Mouse (Mus musculus) hindbrain, postnatal 0 days (tissue): ENCODE measurements around the gene Wfdc10. TPM values are rescaled to one million over a fixed set of nuclear protein-coding genes. Genes with fewer than 3 reads are reported as not detected.
"Not testable (repeated sequence)": the region's sequence is repeated elsewhere in the genome, so short reads cannot be mapped to it uniquely, and the experiment has no call there.

Source experiments
- ATAC-seq: fragments of 200-750 bp; cut with Nextera tagmentation; 2 replicates; pipeline ENCODE4 v1.8.0; 2017; ENCODE audit warnings: mild to moderate bottlenecking, moderate TSS enrichment, moderate library complexity
- DNase-seq: peaks from one replicate; pipeline ENCODE4 v3.0.0-alpha.2; 2015; ENCODE audit warnings: low spot score
- H3K27ac ChIP-seq: fragments of 300-500 bp; sonication (generic); 2 replicates; pipeline ENCODE4 v1.5.1; 2014; ENCODE audit warnings: mild to moderate bottlenecking
- H3K27me3 ChIP-seq: fragments of 300-500 bp; sonication (generic); 2 replicates; pipeline ENCODE4 v1.6.1; 2014; ENCODE audit warnings: low read length, mixed read lengths; ENCODE audit not compliant: insufficient read depth
- H3K36me3 ChIP-seq: fragments of 300-500 bp; sonication (generic); 2 replicates; pipeline ENCODE4 v1.6.1; 2014; ENCODE audit warnings: low read length, mixed read lengths; ENCODE audit not compliant: insufficient read depth
- H3K4me1 ChIP-seq: fragments of 300-500 bp; sonication (generic); 2 replicates; pipeline ENCODE4 v1.6.1; 2014; ENCODE audit warnings: antibody characterized with exemption, low read length, mixed read lengths; ENCODE audit not compliant: insufficient read depth
- H3K4me2 ChIP-seq: fragments of 300-500 bp; sonication (generic); 2 replicates; pipeline ENCODE4 v1.6.1; 2014; ENCODE audit warnings: low read depth, mild to moderate bottlenecking, low read length, moderate library complexity, mixed read lengths
- H3K4me3 ChIP-seq: fragments of 300-500 bp; sonication (generic); 2 replicates; pipeline ENCODE4 v1.5.1; 2014; ENCODE audit warnings: low read length
- H3K9ac ChIP-seq: fragments of 300-500 bp; sonication (generic); replicated peaks from 2 replicates; pipeline ENCODE4 v1.6.1; 2014; ENCODE audit warnings: mild to moderate bottlenecking, low read length, moderate library complexity, mixed read lengths
- H3K9me3 ChIP-seq: fragments of 300-500 bp; sonication (generic); 2 replicates; pipeline ENCODE4 v1.6.1; 2016; ENCODE audit warnings: low read length, mixed read lengths
- CTCF ChIP-seq: IDR thresholded peaks from 2 replicates; pipeline ENCODE4 v1.5.1; 2016; ENCODE audit warnings: antibody characterized with exemption, control low read depth, low read depth
- WGBS: fragments of 180-500 bp; shearing (Covaris S2); extraction: QIAGEN DNeasy Blood & Tissue Kit; methylation state at CpG from one replicate; pipeline ENCODE4 v1.1.7; 2014; 5-methylcytosine and 5-hydroxymethylcytosine counted together
- polyA plus RNA-seq: library from polyadenylated mRNA; unstranded; fragments of >200 nt; fragmentation: Nextera tagmentation; extraction: Ambion mirVana; gene quantifications from 2 replicates; pipeline ENCODE4 v1.2.1, GENCODE M21; 2015
- total RNA-seq: library from RNA; depleted of rRNA; stranded (reverse); fragments of >200 nt; gene quantifications from 2 replicates; pipeline ENCODE4 v1.2.3, GENCODE M21; 2014; rRNA removed

Wfdc10 gene
- total RNA-seq (not detected in 2 replicates), polyA plus RNA-seq (0.60 TPM in 1 of 2 replicates, not detected in the other)

DNA sequence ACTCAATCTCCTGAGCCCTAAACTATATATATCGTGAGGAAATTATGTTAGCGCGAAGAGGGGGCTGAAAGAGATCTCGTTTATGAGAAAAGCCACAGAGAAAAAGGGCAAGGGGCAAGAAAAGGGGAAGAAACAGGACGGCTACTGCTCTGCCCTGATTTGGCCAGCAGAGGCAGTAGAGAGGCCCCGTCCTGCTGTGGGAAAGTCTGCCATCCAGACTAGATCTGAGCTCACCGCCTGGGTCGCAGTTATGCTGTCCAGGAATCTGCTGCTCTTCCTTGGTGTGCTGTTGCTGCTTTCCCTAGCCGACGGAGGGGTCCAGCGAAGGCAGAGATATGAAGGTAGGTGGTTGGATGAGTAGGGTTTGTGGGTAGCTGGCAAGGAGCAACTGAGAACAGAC, at the start of gene Wfdc10:
Wfdc10 (plus strand) TSS at position 189 of the 400 bp plus-strand sequence.
- Histone ChIP-seq H3K4me2 (no peak within 1 kb of the TSS), H3K9ac (no peak within 1 kb of the TSS), H3K4me1 (no peaks in the 10 kb centered on the region), H3K4me3 (no peak within 1 kb of the TSS), H3K27ac (no peak within 1 kb of the TSS), H3K9me3 (no peaks in the 10 kb centered on the region), H3K27me3 (no peaks in the 10 kb centered on the region), H3K36me3 (no peaks in the 10 kb centered on the region)
- peak; percentile 49; the same call in 1 of the 2 replicates for ATAC-seq
- peak; percentile 88 for TF ChIP-seq CTCF
- peak; percentile 63 for DNase-seq
- 16% methylated on average over 11 of the region's 11 CpGs for WGBS

- H3K4me3 ChIP-seq, result no peak overlapping the region
- H3K9ac ChIP-seq, result no peak overlapping the region
- ATAC-seq, result no peak
- H3K4me1 ChIP-seq, result no peaks in the 10 kb centered on the region
- no peaks in the 10 kb centered on the region for H3K36me3 ChIP-seq
- no peak for DNase-seq
- H3K27ac ChIP-seq, result no peak overlapping the region
- 77% methylated on average over 6 of the region's 6 CpGs for WGBS
- H3K9me3 ChIP-seq, result no peaks in the 10 kb centered on the region
- no peak overlapping the region for H3K4me2 ChIP-seq
- no peak for TF ChIP-seq CTCF
- H3K27me3 ChIP-seq, result no peaks in the 10 kb centered on the region
Observed at GRCm38 (mm10) chr2:164608781-164609180, 47.1 kb upstream of the Wfdc10 start.

- 41% methylated on average over 8 of the region's 8 CpGs for WGBS
- not testable (repeated sequence) for H3K4me3 ChIP-seq, DNase-seq
Observed at GRCm38 (mm10) chr2:164613471-164613870, 42.4 kb upstream of the Wfdc10 start, which contains the start of the genes Wfdc6b and Wfdc8. Gene Wfdc6b, plus strand, starts transcription at chr2:164613522. Gene Wfdc8, minus strand, starts transcription at chr2:164613626.

DNA sequence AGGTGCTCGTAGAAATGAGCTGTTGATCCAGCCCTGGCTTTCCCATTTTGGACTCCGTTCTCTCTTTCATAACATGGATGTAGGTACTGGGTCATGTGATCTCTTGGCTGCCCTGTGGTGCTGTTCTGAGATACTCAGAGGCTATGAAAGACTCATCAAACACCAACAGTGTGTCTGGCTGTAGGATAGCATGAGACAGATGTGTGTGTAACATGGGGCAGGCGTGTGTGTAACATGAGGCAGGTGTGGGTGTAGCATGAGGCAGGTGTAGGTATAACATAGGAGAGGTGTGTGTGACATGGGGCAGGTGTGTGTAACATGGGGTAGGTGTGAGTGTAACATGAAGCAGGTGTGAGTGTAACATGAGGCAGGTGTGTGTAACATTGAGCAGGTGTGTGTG, 40.5 kb upstream of the Wfdc10 start:
- no peaks in the 10 kb centered on the region for H3K36me3 ChIP-seq
- TF ChIP-seq CTCF, result no peak
- no peak overlapping the region for H3K9ac ChIP-seq
- H3K27ac ChIP-seq, result no peak overlapping the region
- H3K27me3 ChIP-seq, result no peaks in the 10 kb centered on the region
- no peaks in the 10 kb centered on the region for H3K9me3 ChIP-seq
- no peaks in the 10 kb centered on the region for H3K4me1 ChIP-seq
- ATAC-seq (no peak), DNase-seq (no peak)
- no peak overlapping the region for H3K4me3 ChIP-seq
- 91% methylated on average over 3 of the region's 3 CpGs for WGBS
- H3K4me2 ChIP-seq, result no peak overlapping the region

More at GRCm38 (mm10) chr2:164613471-164613870, 42.4 kb upstream of the Wfdc10 start, which contains the start of the genes Wfdc6b and Wfdc8:
- H3K27me3 ChIP-seq, H3K36me3 ChIP-seq, H3K4me2 ChIP-seq, H3K9me3 ChIP-seq, H3K27ac ChIP-seq, H3K9ac ChIP-seq, ATAC-seq, H3K4me1 ChIP-seq: not testable (repeated sequence)

- TF ChIP-seq CTCF, result no peak
- Histone ChIP-seq H3K9me3 (no peaks in the 10 kb centered on the region), H3K27ac (no peak overlapping the region), H3K36me3 (no peaks in the 10 kb centered on the region), H3K9ac (no peak overlapping the region), H3K27me3 (no peaks in the 10 kb centered on the region), H3K4me3 (no peak overlapping the region), H3K4me1 (no peaks in the 10 kb centered on the region), H3K4me2 (no peak overlapping the region)
- 77% methylated on average over 5 of the region's 5 CpGs for WGBS
- DNase-seq (no peak), ATAC-seq (no peak)
Observed at GRCm38 (mm10) chr2:164619050-164619449, 36.8 kb upstream of the Wfdc10 start.

- WGBS, result 86% methylated on average over 4 of the region's 4 CpGs
Observed at GRCm38 (mm10) chr2:164621775-164622174, 34.1 kb upstream of the Wfdc10 start.

DNA sequence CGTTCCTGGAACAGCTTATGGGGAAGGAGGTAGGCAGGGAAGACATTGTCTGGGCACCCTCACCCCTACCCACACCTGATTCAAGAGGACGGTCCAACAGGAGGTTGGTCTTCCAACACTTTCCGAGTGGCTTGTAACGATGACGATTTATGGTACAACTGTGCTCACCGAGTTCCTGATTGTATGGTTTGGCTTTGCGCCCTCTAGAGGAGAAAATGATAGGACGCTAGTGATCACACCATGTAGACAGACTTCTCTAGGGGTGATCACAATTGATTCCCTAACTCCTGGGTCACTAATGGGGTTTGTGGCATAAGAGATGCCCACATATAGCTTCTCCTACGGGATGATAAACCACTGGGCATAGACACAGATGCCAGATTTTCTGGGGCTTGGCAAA, 20.6 kb upstream of the Wfdc10 start:
- TF ChIP-seq CTCF, result peak; percentile 28
- H3K9ac ChIP-seq, result no peak overlapping the region
- H3K27me3 ChIP-seq, result no peaks in the 10 kb centered on the region
- H3K9me3 ChIP-seq, result no peaks in the 10 kb centered on the region
- no peak overlapping the region for H3K4me2 ChIP-seq
- no peaks in the 10 kb centered on the region for H3K36me3 ChIP-seq
- no peaks in the 10 kb centered on the region for H3K4me1 ChIP-seq
- no peak overlapping the region for H3K27ac ChIP-seq
- no peak for DNase-seq
- ATAC-seq, result no peak
- H3K4me3 ChIP-seq, result no peak overlapping the region
- 83% methylated on average over 9 of the region's 9 CpGs for WGBS

More at GRCm38 (mm10) chr2:164621775-164622174, 34.1 kb upstream of the Wfdc10 start:
- H3K9me3 ChIP-seq, result no peaks in the 10 kb centered on the region
- H3K27ac ChIP-seq, result no peak overlapping the region
- no peak overlapping the region for H3K4me2 ChIP-seq
- no peaks in the 10 kb centered on the region for H3K4me1 ChIP-seq
- no peaks in the 10 kb centered on the region for H3K36me3 ChIP-seq
- no peak overlapping the region for H3K9ac ChIP-seq
- no peak overlapping the region for H3K4me3 ChIP-seq
- no peaks in the 10 kb centered on the region for H3K27me3 ChIP-seq
- no peak for TF ChIP-seq CTCF
- DNase-seq, result no peak
- no peak for ATAC-seq
